Mouse (Mus musculus) A20 (cell line): ENCODE data around the gene Lactbl1.

Source experiments
- DNase-seq: peaks from one replicate; pipeline ENCODE4 v3.0.0-alpha.2; 2011; ENCODE audit warnings: low read depth, low spot score

Gene Lactbl1

DNA sequence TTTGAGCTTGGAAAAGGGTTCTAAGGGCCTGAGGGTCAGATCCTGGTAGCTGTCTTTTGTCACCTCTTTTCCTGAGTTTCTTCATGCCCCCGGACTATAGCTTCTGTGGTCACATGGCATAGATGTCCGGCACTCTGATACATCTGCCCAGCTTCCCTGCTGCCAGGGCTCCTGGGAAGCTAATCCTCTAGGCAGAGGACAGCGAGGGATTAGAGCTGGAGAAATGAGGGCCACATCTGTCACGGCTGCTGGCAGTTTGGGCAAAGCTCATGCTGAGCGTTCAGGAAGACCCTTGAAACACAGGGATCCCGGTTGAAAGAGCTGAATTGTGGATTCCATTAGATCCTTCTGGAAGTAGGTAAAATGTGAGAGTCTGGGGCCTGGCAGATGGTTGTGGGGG, at the start of gene Lactbl1:
Gene Lactbl1, plus strand, starts transcription at position 234 of the 400 bp plus-strand sequence.
- no peak for DNase-seq

GRCm38 (mm10) chr4:136581885-136582284, 40.5 kb upstream of the Lactbl1 start:
- DNase-seq: no peak

- no peak for DNase-seq
Observed at GRCm38 (mm10) chr4:136587221-136587827, 35.1 kb upstream of the Lactbl1 start.

- DNase-seq: no peak
Observed at GRCm38 (mm10) chr4:136588003-136588402, 34.4 kb upstream of the Lactbl1 start.

- DNase-seq: no peak
Observed at GRCm38 (mm10) chr4:136592111-136592510, 30.3 kb upstream of the Lactbl1 start.

GRCm38 (mm10) chr4:136594006-136594405, 28.4 kb upstream of the Lactbl1 start:
- DNase-seq: no peak

DNA sequence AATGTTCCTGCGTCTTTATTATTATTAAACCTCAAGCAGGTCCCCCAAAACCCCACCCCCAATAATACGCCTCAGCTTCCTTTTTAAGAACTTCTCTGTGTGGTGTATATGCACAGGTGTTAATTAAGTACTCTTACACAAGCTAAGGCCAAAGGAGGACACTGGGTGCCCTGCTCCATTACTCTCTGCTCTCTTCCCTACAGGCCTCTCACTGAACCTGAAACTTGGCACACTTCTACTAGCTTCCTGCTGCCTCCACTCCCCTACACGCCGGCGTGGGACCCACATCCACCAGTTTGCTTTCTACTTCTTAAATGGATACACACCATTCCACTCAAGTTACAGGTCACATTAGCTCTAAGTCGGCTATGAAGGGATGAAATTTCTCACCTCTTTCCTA, 27.2 kb upstream of the Lactbl1 start:
- peak; percentile 39 for DNase-seq

GRCm38 (mm10) chr4:136598268-136598876, 24.0 kb upstream of the Lactbl1 start:
- DNase-seq: no peak

GRCm38 (mm10) chr4:136599869-136600268, 22.6 kb upstream of the Lactbl1 start:
- DNase-seq: no peak

DNA sequence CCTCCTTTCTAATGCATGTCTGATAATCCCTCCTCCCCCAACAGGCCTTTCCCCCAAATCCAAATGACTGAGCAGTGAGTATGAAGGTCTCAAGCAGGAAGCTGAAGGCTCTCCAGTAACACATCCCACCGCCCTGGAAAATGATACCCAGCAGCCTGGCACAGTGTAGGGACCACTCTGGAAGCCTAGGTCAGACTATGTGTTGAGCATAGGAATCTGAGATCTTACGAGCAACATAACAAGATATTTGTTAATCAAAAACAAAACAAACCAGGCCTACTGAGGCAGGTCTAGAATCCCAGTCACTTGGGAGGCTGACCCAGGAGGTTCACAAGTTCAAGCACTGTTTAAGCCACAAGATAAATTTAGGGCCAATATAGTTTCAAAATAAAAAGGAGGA, 21.9 kb upstream of the Lactbl1 start:
- DNase-seq: no peak

DNA sequence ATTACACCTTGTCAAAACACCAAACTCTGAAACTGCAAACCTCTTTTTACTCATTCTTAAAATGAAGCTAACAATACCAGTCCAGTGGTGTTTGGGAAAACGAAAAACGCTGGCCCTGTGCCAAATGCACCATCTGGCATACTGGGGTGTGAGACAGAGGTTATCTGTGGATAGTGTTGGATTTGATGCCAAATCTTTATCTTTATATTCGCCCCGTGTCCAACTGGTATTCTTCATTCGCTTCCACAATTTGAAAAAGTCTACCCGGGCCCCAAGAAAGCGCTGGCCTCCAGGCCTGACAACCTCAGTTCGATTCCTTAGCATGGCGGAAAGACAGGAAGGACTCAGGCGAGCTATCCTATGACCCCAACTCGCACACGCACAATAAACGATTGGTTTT, 20.9 kb upstream of the Lactbl1 start:
- DNase-seq: peak; percentile 68

DNA sequence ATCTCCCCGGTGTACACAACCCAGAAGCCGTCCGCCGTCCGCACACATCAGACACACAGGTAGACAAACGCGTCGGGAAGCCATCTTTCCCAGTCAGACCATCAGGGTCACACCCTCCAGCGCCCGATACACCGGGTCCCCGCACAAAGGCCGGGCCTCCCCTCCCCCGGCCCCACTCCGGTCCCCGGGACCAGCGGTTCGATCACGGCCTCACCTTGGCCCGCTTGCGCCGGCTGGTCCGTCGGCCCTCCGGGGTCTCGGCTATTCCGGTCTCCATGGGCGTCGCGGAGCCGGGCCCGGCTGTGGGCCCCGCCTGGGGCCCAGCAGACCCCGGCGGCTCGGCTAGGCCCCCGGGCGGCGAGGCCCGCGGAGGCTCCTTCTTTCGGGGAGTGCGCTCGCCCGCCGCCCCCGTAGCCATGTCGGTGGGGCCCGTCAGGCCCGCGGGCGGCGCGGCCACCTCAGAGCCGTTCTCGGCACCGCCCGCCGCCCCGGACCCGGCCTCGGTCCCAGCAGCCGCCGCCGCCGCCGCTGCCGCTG, 20.3 kb upstream of the Lactbl1 start:
- DNase-seq: peak; percentile 74

GRCm38 (mm10) chr4:136602568-136602967, 19.9 kb upstream of the Lactbl1 start, which contains the start of gene Kdm1a:
TSS of gene Kdm1a (minus strand) at chr4:136602723.
- peak; percentile 96 for DNase-seq

DNA sequence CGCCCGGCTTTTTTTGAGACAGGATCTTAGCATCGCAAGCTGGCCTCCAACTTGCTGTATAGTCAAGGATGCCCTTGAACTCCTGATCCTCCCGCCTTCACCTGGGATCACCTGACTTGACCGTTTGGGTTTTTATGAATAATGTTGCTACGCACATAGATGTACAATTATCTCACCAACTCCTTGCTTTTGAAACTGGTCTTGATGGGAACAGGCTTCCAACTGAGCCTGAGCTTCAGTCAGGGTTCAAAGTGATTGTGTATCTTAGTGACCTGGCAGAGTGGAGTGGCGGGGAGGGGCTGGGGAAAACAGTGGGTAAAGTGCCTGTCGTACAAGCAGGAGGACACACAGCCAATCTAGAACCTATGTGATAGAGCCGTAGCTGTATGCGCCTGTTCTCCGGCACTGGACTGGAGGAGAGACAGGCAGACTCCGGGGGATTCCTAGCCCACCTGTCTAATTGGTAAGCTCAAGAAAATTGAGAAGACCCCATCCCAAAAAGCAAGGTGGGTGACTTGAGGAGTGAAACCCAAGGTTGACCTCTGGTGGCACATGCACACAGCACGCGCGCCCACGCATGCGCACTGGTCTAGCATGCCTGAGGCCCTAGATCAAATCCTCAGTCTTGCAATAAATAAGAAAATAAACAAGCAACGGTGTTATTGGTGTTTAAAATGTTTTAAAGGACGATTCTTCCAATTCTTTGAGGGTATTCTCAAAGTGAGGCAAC, 16.5 kb upstream of the Lactbl1 start:
- no peak for DNase-seq

- DNase-seq: no peak
Observed at GRCm38 (mm10) chr4:136610387-136610856, 12.0 kb upstream of the Lactbl1 start, which contains the start of gene Tex46. TSS of gene Tex46 (plus strand) at chr4:136610437.

DNA sequence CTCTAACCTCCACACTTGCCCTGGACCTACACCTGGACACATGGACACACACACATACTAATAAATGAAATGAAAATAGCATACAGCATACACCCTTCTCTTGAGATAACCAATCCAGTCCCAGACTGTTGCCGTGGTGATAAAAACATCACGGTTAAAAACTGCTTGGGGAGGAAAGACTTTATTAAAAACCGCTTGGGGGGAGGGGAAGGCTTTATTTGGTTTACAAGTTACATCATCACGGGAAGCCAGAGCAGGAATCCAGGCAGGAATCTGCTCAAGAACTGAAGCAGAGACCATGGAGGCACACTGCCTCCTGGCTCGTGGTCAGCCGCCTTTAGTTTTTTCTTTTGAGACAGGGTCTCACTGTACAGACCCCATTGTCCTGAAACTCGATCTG, 8.8 kb upstream of the Lactbl1 start:
- no peak for DNase-seq

GRCm38 (mm10) chr4:136621336-136621735, 1.1 kb upstream of the Lactbl1 start:
- peak; percentile 52 for DNase-seq

GRCm38 (mm10) chr4:136621956-136622355, 465 bp upstream of the Lactbl1 start:
- no peak for DNase-seq

GRCm38 (mm10) chr4:136626590-136626989, 4.2 kb downstream of the Lactbl1 start:
- peak; percentile 26 for DNase-seq

GRCm38 (mm10) chr4:136631237-136631994, 9.0 kb downstream of the Lactbl1 start:
- no peak for DNase-seq

GRCm38 (mm10) chr4:136635995-136636394, 13.6 kb downstream of the Lactbl1 start:
- DNase-seq: no peak

DNA sequence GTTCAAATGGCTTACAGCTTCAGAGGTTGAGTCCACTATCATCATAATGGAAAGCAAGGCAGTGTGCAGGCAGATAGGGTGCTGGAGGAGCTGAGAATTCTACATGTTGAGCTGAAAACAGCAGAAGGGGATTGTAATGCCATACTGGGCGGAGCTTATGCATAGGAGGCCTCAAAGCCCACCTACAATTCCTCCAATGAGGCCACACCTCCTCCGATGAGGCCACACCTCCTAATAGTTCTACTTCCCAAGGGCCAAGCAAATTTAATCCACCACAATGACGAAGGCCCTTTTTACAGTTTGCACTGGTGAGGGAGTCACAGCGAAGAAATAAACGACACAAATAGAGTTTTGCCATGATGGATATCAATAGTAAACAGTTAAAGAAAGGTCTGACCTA, 14.1 kb downstream of the Lactbl1 start:
- DNase-seq: no peak
